Mouse (Mus musculus): ENCODE measurements around the gene Kitl. TPM values are rescaled to one million over a fixed set of nuclear protein-coding genes. Genes with fewer than 3 reads are reported as not detected.

The Kitl gene
- polyA plus RNA-seq, 1 experiment from 2014 or later: 7.5 TPM

GRCm38 (mm10) chr10:100054006-100054405, 38.6 kb downstream of the Kitl start:
- DNase-seq (ENCODE audit: low spot score): no peak
- no peak overlapping the region for H3K4me2 ChIP-seq (ENCODE audit: low read depth, severe bottlenecking)
- WGBS: 86% methylated on average over 3 of the region's 3 CpGs

GRCm38 (mm10) chr10:100055082-100055481, 39.7 kb downstream of the Kitl start:
- Histone ChIP-seq H3K4me1 (ENCODE audit: control insufficient read depth, insufficient read depth, low read length) (no peaks in the 10 kb centered on the region), H3K36me3 (ENCODE audit: control insufficient read depth, insufficient read depth, low read length) (no peaks in the 10 kb centered on the region), H3K27me3 (ENCODE audit: control insufficient read depth, insufficient read depth, low read length) (no peaks in the 10 kb centered on the region), H3K9ac (ENCODE audit: low read length) (no peak overlapping the region), H3K9me3 (ENCODE audit: control insufficient read depth, low read length) (no peaks in the 10 kb centered on the region), H3K4me2 (ENCODE audit: low read depth, severe bottlenecking) (no peak overlapping the region), H3K27ac (replicated peaks; ENCODE audit: low read depth, low read length) (no peak overlapping the region), H3K4me3 (ENCODE audit: low read depth, low read length) (no peak overlapping the region)
- WGBS: 84% methylated on average over 2 of the region's 2 CpGs
- DNase-seq (ENCODE audit: low spot score) (no peak), ATAC-seq (ENCODE audit: insufficient number of reproducible peaks, low FRiP score, low TSS enrichment, low read depth) (no peak)

More at GRCm38 (mm10) chr10:100054006-100054405, 38.6 kb downstream of the Kitl start:
- Histone ChIP-seq H3K4me3 (ENCODE audit: low read depth, low read length) (no peak overlapping the region), H3K27ac (replicated peaks; ENCODE audit: low read depth, low read length) (no peak overlapping the region), H3K36me3 (ENCODE audit: control insufficient read depth, insufficient read depth, low read length) (no peaks in the 10 kb centered on the region), H3K27me3 (ENCODE audit: control insufficient read depth, insufficient read depth, low read length) (no peaks in the 10 kb centered on the region), H3K4me1 (ENCODE audit: control insufficient read depth, insufficient read depth, low read length) (no peaks in the 10 kb centered on the region), H3K9me3 (ENCODE audit: control insufficient read depth, low read length) (no peaks in the 10 kb centered on the region), H3K9ac (ENCODE audit: low read length) (no peak overlapping the region)
- ATAC-seq (ENCODE audit: insufficient number of reproducible peaks, low FRiP score, low TSS enrichment, low read depth): no peak

- H3K27ac ChIP-seq (replicated peaks; ENCODE audit: low read depth, low read length): no peak overlapping the region
- WGBS: 66% methylated on average over 1 of the region's 1 CpGs
- DNase-seq (ENCODE audit: low spot score): no peak
- no peaks in the 10 kb centered on the region for H3K27me3 ChIP-seq (ENCODE audit: control insufficient read depth, insufficient read depth, low read length)
- H3K9ac ChIP-seq (ENCODE audit: low read length): no peak overlapping the region
- no peak overlapping the region for H3K4me3 ChIP-seq (ENCODE audit: low read depth, low read length)
- no peak for ATAC-seq (ENCODE audit: insufficient number of reproducible peaks, low FRiP score, low TSS enrichment, low read depth)
- no peaks in the 10 kb centered on the region for H3K36me3 ChIP-seq (ENCODE audit: control insufficient read depth, insufficient read depth, low read length)
- no peaks in the 10 kb centered on the region for H3K4me1 ChIP-seq (ENCODE audit: control insufficient read depth, insufficient read depth, low read length)
- H3K4me2 ChIP-seq (ENCODE audit: low read depth, severe bottlenecking): no peak overlapping the region
- H3K9me3 ChIP-seq (ENCODE audit: control insufficient read depth, low read length): no peaks in the 10 kb centered on the region
Measured at GRCm38 (mm10) chr10:100057106-100057623, 41.7 kb downstream of the Kitl start.

GRCm38 (mm10) chr10:100059356-100059755, 43.9 kb downstream of the Kitl start:
- no peak overlapping the region for H3K4me2 ChIP-seq (ENCODE audit: low read depth, severe bottlenecking)
- no peaks in the 10 kb centered on the region for H3K36me3 ChIP-seq (ENCODE audit: control insufficient read depth, insufficient read depth, low read length)
- no peak for ATAC-seq (ENCODE audit: insufficient number of reproducible peaks, low FRiP score, low TSS enrichment, low read depth)
- no peak overlapping the region for H3K4me3 ChIP-seq (ENCODE audit: low read depth, low read length)
- H3K9ac ChIP-seq (ENCODE audit: low read length): no peak overlapping the region
- WGBS: 96% methylated on average over 4 of the region's 4 CpGs
- no peaks in the 10 kb centered on the region for H3K9me3 ChIP-seq (ENCODE audit: control insufficient read depth, low read length)
- H3K4me1 ChIP-seq (ENCODE audit: control insufficient read depth, insufficient read depth, low read length): no peaks in the 10 kb centered on the region
- DNase-seq (ENCODE audit: low spot score): no peak
- no peak overlapping the region for H3K27ac ChIP-seq (replicated peaks; ENCODE audit: low read depth, low read length)
- no peaks in the 10 kb centered on the region for H3K27me3 ChIP-seq (ENCODE audit: control insufficient read depth, insufficient read depth, low read length)

- DNase-seq (ENCODE audit: low spot score): peak; percentile 23
- no peak overlapping the region for H3K4me3 ChIP-seq (ENCODE audit: low read depth, low read length)
- peak; percentile 65 for ATAC-seq (ENCODE audit: insufficient number of reproducible peaks, low FRiP score, low TSS enrichment, low read depth)
- H3K9ac ChIP-seq (ENCODE audit: low read length): no peak overlapping the region
- H3K9me3 ChIP-seq (ENCODE audit: control insufficient read depth, low read length): no peaks in the 10 kb centered on the region
- H3K27me3 ChIP-seq (ENCODE audit: control insufficient read depth, insufficient read depth, low read length): no peaks in the 10 kb centered on the region
- H3K4me1 ChIP-seq (ENCODE audit: control insufficient read depth, insufficient read depth, low read length): peaks cover 7% of the 10 kb centered on the region; the same call in 1 of the 2 replicates
- no peaks in the 10 kb centered on the region for H3K36me3 ChIP-seq (ENCODE audit: control insufficient read depth, insufficient read depth, low read length)
- H3K4me2 ChIP-seq (ENCODE audit: low read depth, severe bottlenecking): no peak overlapping the region
- 40% methylated on average over 12 of the region's 12 CpGs for WGBS
- H3K27ac ChIP-seq (replicated peaks; ENCODE audit: low read depth, low read length): no peak overlapping the region; the same call in 1 of the 2 replicates
Measured at GRCm38 (mm10) chr10:100065529-100066301, 50.3 kb downstream of the Kitl start.

GRCm38 (mm10) chr10:100066374-100066773, 50.9 kb downstream of the Kitl start:
- ATAC-seq (ENCODE audit: insufficient number of reproducible peaks, low FRiP score, low TSS enrichment, low read depth) (no peak), DNase-seq (ENCODE audit: low spot score) (no peak)
- no peaks in the 10 kb centered on the region for H3K27me3 ChIP-seq (ENCODE audit: control insufficient read depth, insufficient read depth, low read length)
- 72% methylated on average over 7 of the region's 7 CpGs for WGBS
- H3K27ac ChIP-seq (replicated peaks; ENCODE audit: low read depth, low read length): no peak overlapping the region
- H3K4me1 ChIP-seq (ENCODE audit: control insufficient read depth, insufficient read depth, low read length): peaks cover 7% of the 10 kb centered on the region; the same call in 1 of the 2 replicates
- H3K4me2 ChIP-seq (ENCODE audit: low read depth, severe bottlenecking): no peak overlapping the region
- no peak overlapping the region for H3K9ac ChIP-seq (ENCODE audit: low read length)
- no peaks in the 10 kb centered on the region for H3K36me3 ChIP-seq (ENCODE audit: control insufficient read depth, insufficient read depth, low read length)
- no peaks in the 10 kb centered on the region for H3K9me3 ChIP-seq (ENCODE audit: control insufficient read depth, low read length)
- H3K4me3 ChIP-seq (ENCODE audit: low read depth, low read length): no peak overlapping the region

- Histone ChIP-seq H3K4me1 (ENCODE audit: control insufficient read depth, insufficient read depth, low read length) (no peaks in the 10 kb centered on the region), H3K36me3 (ENCODE audit: control insufficient read depth, insufficient read depth, low read length) (no peaks in the 10 kb centered on the region), H3K27me3 (ENCODE audit: control insufficient read depth, insufficient read depth, low read length) (no peaks in the 10 kb centered on the region), H3K9ac (ENCODE audit: low read length) (no peak overlapping the region), H3K27ac (replicated peaks; ENCODE audit: low read depth, low read length) (no peak overlapping the region), H3K9me3 (ENCODE audit: control insufficient read depth, low read length) (no peaks in the 10 kb centered on the region), H3K4me3 (ENCODE audit: low read depth, low read length) (no peak overlapping the region), H3K4me2 (ENCODE audit: low read depth, severe bottlenecking) (no peak overlapping the region)
- no peak for DNase-seq (ENCODE audit: low spot score)
- WGBS: 92% methylated on average over 1 of the region's 1 CpGs
- ATAC-seq (ENCODE audit: insufficient number of reproducible peaks, low FRiP score, low TSS enrichment, low read depth): no peak
Measured at GRCm38 (mm10) chr10:100072641-100073040, 57.2 kb downstream of the Kitl start.

GRCm38 (mm10) chr10:100073092-100073491, 57.7 kb downstream of the Kitl start:
- Histone ChIP-seq H3K4me2 (ENCODE audit: low read depth, severe bottlenecking) (no peak overlapping the region), H3K36me3 (ENCODE audit: control insufficient read depth, insufficient read depth, low read length) (no peaks in the 10 kb centered on the region), H3K4me1 (ENCODE audit: control insufficient read depth, insufficient read depth, low read length) (no peaks in the 10 kb centered on the region), H3K27ac (replicated peaks; ENCODE audit: low read depth, low read length) (no peak overlapping the region), H3K9me3 (ENCODE audit: control insufficient read depth, low read length) (no peaks in the 10 kb centered on the region), H3K27me3 (ENCODE audit: control insufficient read depth, insufficient read depth, low read length) (no peaks in the 10 kb centered on the region), H3K9ac (ENCODE audit: low read length) (no peak overlapping the region), H3K4me3 (ENCODE audit: low read depth, low read length) (no peak overlapping the region)
- DNase-seq (ENCODE audit: low spot score) (no peak), ATAC-seq (ENCODE audit: insufficient number of reproducible peaks, low FRiP score, low TSS enrichment, low read depth) (no peak)
